Mouse (Mus musculus) hindbrain, embryonic 11.5 days (tissue): ENCODE results near the gene Prrc2b. TPM values are rescaled to one million over a fixed set of nuclear protein-coding genes. Genes with fewer than 3 reads are reported as not detected.
A peak's percentile ranks its signal among the peaks of the same experiment; 100 is the strongest.

Source experiments
- ATAC-seq: fragments of 200-750 bp; cut with Nextera tagmentation; 2 replicates; pipeline ENCODE4 v1.8.0; 2017; ENCODE audit warnings: mild to moderate bottlenecking, moderate TSS enrichment, moderate library complexity; ENCODE audit not compliant: low FRiP score
- DNase-seq: peaks from one replicate; pipeline ENCODE4 v3.0.0-alpha.2; 2015; ENCODE audit warnings: low spot score
- H3K27ac ChIP-seq: fragments of 300-500 bp; sonication (generic); 2 replicates; pipeline ENCODE4 v1.5.1; 2014; ENCODE audit warnings: mild to moderate bottlenecking, low read depth, low read length
- H3K27me3 ChIP-seq: fragments of 300-500 bp; sonication (generic); 2 replicates; pipeline ENCODE4 v1.6.1; 2014; ENCODE audit warnings: mild to moderate bottlenecking, low read length, moderate library complexity, mixed read lengths; ENCODE audit not compliant: control insufficient read depth, insufficient read depth
- H3K36me3 ChIP-seq: fragments of 300-500 bp; sonication (generic); 2 replicates; pipeline ENCODE4 v1.6.1; 2014; ENCODE audit warnings: mild to moderate bottlenecking, low read length, moderate library complexity, mixed read lengths; ENCODE audit not compliant: control insufficient read depth, insufficient read depth
- H3K4me1 ChIP-seq: fragments of 300-500 bp; sonication (generic); replicated peaks from 2 replicates; pipeline ENCODE4 v1.6.1; 2014; ENCODE audit warnings: low read length, mixed read lengths; ENCODE audit not compliant: control insufficient read depth, insufficient read depth
- H3K4me2 ChIP-seq: fragments of 300-500 bp; sonication (generic); replicated peaks from 2 replicates; pipeline ENCODE4 v1.6.1; 2014; ENCODE audit warnings: mild to moderate bottlenecking, low read depth, low read length
- H3K4me3 ChIP-seq: fragments of 300-500 bp; sonication (generic); 2 replicates; pipeline ENCODE4 v1.5.1; 2014; ENCODE audit warnings: low read depth, low read length
- H3K9ac ChIP-seq: fragments of 300-500 bp; sonication (generic); 2 replicates; pipeline ENCODE4 v1.6.1; 2014; ENCODE audit warnings: low read depth, low read length
- H3K9me3 ChIP-seq: fragments of 300-500 bp; sonication (generic); 2 replicates; pipeline ENCODE4 v1.6.1; 2016; ENCODE audit warnings: low read length; ENCODE audit not compliant: control insufficient read depth
- WGBS: fragments of 180-500 bp; shearing (Covaris S2); extraction: QIAGEN DNeasy Blood & Tissue Kit; methylation state at CpG from one replicate; pipeline ENCODE4 v1.1.7; 2014; 5-methylcytosine and 5-hydroxymethylcytosine counted together
- polyA plus RNA-seq: library from polyadenylated mRNA; unstranded; fragments of >200 nt; fragmentation: Nextera tagmentation; extraction: Ambion mirVana; gene quantifications from 2 replicates; pipeline ENCODE4 v1.2.1, GENCODE M21; 2014

Gene Prrc2b
- polyA plus RNA-seq, 1 experiment from 2014 or later = 69.0 TPM

GRCm38 (mm10) chr2:32115851-32116268, 35.0 kb upstream of the Prrc2b start:
- WGBS = 89% methylated on average over 4 of the region's 4 CpGs
- H3K4me2 ChIP-seq = no peak overlapping the region
- no peak overlapping the region for H3K27ac ChIP-seq
- H3K9me3 ChIP-seq = no peaks in the 10 kb centered on the region
- H3K9ac ChIP-seq = no peak overlapping the region
- no peaks in the 10 kb centered on the region for H3K36me3 ChIP-seq
- H3K27me3 ChIP-seq = no peaks in the 10 kb centered on the region
- DNase-seq = no peak
- no peaks in the 10 kb centered on the region for H3K4me1 ChIP-seq
- H3K4me3 ChIP-seq = no peak overlapping the region
- ATAC-seq = no peak

DNA sequence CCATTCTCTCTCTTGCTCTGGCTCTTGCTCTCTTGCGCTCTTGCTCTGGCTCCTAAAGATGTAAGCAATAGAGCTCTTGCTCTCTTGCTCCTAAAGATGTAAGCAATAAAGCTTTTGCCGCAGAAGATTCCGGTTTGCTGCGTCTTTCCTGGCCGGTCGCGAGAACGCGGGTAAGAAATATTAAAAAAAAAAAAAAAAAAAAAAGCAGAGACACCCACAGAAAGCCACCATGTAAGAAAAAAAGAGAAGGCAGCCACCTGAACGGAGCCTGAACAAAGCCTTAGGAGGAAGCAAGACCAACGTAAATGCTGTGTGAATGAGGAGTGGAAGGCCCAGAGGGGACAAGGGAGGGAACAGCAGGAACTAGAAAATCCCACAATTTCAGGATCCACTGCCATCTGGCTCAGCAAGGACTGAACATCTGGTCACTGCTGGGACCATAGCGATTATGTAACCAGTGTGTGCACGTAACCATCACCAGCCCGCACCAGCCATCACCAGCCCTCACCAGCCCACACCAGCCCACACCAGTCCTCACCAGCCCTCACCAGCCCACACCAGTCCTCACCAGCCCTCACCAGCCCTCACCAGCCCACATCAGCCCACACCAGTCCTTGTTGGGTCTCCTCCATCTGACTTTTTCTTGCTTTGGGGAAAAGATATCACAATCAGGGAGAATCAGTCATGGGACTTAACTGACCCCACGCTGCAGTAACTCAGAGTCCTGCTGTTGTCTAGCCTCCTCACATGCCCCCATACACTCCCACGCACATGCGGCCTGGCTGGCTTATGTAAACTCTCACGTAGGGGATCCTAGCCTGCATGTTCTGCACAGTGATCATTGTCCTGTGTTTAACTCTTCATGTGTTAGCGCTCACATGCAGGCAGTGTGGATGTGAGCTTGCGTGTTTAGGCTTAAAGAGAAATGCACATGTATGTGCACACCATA, 30.8 kb upstream of the Prrc2b start:
- DNase-seq (no peak), ATAC-seq (no peak)

GRCm38 (mm10) chr2:32121150-32121549, 29.7 kb upstream of the Prrc2b start:
- Histone ChIP-seq H3K27me3 (no peaks in the 10 kb centered on the region), H3K27ac (no peak overlapping the region), H3K4me2 (no peak overlapping the region), H3K4me1 (no peaks in the 10 kb centered on the region), H3K36me3 (no peaks in the 10 kb centered on the region), H3K4me3 (no peak overlapping the region), H3K9me3 (no peaks in the 10 kb centered on the region), H3K9ac (no peak overlapping the region)
- ATAC-seq (no peak), DNase-seq (no peak)
- WGBS = 60% methylated on average over 5 of the region's 5 CpGs

More for the DNA sequence above, 30.8 kb upstream of the Prrc2b start:
- Histone ChIP-seq H3K4me1 (no peaks in the 10 kb centered on the region), H3K4me2 (no peak overlapping the region), H3K27me3 (no peaks in the 10 kb centered on the region), H3K9ac (no peak overlapping the region), H3K36me3 (no peaks in the 10 kb centered on the region), H3K4me3 (no peak overlapping the region), H3K27ac (no peak overlapping the region), H3K9me3 (no peaks in the 10 kb centered on the region)
- WGBS = 92% methylated on average over 20 of the region's 20 CpGs

DNA sequence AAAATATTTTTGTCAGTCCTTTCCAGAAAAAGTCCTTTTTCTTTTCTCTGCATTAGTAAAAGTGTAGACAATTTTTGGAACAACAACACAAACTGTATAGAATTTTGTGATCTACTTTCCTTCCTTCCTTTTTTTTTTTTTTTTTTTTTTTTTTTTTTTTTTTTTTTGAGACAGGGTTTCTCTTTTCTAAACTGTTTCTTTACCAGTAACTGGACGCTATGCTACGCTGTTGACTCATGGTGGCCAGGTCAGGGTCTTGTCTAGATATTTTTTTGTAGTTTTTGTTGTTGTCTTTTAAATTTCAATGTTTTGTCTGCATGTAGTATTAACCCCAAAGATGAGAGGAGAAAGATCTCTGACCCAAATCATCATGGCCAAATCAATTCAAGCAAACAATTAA, 29.1 kb upstream of the Prrc2b start:
- WGBS = 80% methylated on average over 2 of the region's 2 CpGs
- ATAC-seq = no peak
- DNase-seq = no peak
- H3K27me3 ChIP-seq = no peaks in the 10 kb centered on the region
- H3K36me3 ChIP-seq = no peaks in the 10 kb centered on the region
- no peaks in the 10 kb centered on the region for H3K4me1 ChIP-seq
- H3K9ac ChIP-seq = no peak overlapping the region
- H3K27ac ChIP-seq = no peak overlapping the region
- no peak overlapping the region for H3K4me2 ChIP-seq
- H3K4me3 ChIP-seq = no peak overlapping the region
- H3K9me3 ChIP-seq = no peaks in the 10 kb centered on the region

DNA sequence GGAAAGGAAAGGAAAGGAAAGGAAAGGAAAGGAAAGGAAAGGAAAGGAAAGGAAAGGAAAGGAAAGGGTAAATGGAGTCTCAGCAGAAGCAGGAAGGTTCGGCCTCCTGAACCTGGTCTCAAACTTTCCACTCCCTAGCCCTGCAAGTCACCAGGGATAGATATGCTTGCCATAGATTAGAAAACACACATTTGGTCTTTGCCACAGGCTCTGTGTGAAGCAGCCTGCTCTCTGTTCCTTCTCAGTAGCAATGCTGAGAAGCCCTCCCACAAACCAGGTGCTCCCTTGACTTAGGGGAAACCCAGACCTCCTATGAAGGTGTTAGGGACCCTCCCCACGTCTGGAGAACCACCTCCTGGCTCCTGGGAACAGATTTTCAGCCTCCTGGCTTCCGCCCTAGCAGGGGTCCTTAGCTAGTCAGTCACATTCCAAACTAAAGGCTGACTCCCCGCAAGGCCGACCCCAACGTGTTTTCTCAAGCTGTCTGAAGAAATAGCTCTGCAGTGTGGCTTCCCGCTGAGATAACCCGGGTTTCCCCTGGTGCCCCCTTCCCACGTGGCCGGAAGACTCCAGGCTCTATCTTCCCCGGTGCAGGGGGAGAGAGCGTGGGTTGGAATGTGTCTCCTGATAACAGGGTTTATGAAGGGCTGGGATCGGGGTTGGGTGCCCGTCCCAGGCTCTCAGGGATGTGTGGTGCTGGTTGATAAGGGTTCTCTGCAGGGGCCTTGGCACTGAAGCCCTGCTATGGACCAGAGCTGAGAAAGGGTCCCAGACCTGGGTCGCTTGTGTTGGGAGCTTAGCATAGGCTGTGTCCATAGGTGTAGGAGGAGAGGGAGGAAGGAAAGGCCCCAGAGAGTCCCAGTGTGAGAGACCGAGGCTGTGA, 23.0 kb upstream of the Prrc2b start:
- Histone ChIP-seq H3K27me3 (no peaks in the 10 kb centered on the region), H3K36me3 (no peaks in the 10 kb centered on the region)

GRCm38 (mm10) chr2:32128536-32128841, 22.4 kb upstream of the Prrc2b start:
- H3K4me2 ChIP-seq = no peak overlapping the region
- H3K36me3 ChIP-seq = no peaks in the 10 kb centered on the region
- 88% methylated on average over 5 of the region's 5 CpGs for WGBS
- H3K27ac ChIP-seq = no peak overlapping the region
- no peak overlapping the region for H3K4me3 ChIP-seq
- DNase-seq = no peak
- ATAC-seq = no peak
- H3K9me3 ChIP-seq = no peaks in the 10 kb centered on the region
- no peaks in the 10 kb centered on the region for H3K4me1 ChIP-seq
- no peaks in the 10 kb centered on the region for H3K27me3 ChIP-seq
- H3K9ac ChIP-seq = no peak overlapping the region

More for the DNA sequence above, 23.0 kb upstream of the Prrc2b start:
- ATAC-seq (no peak), DNase-seq (no peak)
- WGBS = 29% methylated on average over 16 of the region's 16 CpGs
- no peak overlapping the region for H3K27ac ChIP-seq
- no peak overlapping the region for H3K9ac ChIP-seq
- no peaks in the 10 kb centered on the region for H3K4me1 ChIP-seq
- no peaks in the 10 kb centered on the region for H3K9me3 ChIP-seq
- H3K4me2 ChIP-seq = no peak overlapping the region
- H3K4me3 ChIP-seq = no peak overlapping the region

DNA sequence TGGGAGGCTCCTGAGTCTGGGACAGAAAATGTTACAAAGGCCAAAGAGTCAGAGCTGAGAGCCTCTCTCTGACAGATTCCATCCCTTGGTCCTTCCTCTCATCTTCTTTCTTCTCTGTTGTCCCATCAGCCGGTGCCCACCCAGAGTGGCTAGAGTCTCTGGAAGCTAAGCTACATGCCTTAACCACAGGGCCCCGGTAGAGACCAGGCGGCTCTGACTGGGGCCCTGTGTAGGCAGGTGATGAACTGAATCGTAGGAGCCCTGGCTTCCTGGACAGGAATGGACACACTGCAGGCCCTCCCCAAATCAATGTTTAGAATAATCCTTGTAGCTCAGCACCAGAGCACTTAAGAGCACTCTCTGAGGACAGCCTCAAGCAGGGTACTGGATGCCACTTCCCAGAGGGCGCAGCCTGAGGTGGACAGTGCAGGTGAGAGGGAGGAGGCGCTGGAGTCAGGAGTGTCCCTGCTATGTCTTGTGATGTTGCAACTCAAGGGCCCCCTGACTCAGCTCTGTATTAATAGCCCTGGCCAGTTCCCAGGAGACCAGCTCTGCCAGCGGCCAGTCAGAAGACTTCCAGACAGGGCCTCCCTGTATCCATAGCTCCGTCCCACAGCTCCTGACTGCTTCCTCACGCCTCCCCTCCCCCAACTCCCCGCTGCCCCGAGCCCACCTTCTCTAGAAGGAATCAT, 21.4 kb upstream of the Prrc2b start:
- ATAC-seq (no peak), DNase-seq (no peak)
- 64% methylated on average over 11 of the region's 11 CpGs for WGBS
- H3K9me3 ChIP-seq = no peaks in the 10 kb centered on the region
- no peak overlapping the region for H3K4me2 ChIP-seq
- H3K4me3 ChIP-seq = no peak overlapping the region
- no peaks in the 10 kb centered on the region for H3K27me3 ChIP-seq
- no peak overlapping the region for H3K27ac ChIP-seq
- no peak overlapping the region for H3K9ac ChIP-seq
- no peaks in the 10 kb centered on the region for H3K36me3 ChIP-seq
- H3K4me1 ChIP-seq = no peaks in the 10 kb centered on the region

GRCm38 (mm10) chr2:32130435-32130834, 20.4 kb upstream of the Prrc2b start:
- DNase-seq (peak; percentile 70), ATAC-seq (no peak)
- no peaks in the 10 kb centered on the region for H3K27me3 ChIP-seq
- no peaks in the 10 kb centered on the region for H3K9me3 ChIP-seq
- H3K4me3 ChIP-seq = no peak overlapping the region
- H3K4me2 ChIP-seq = no peak overlapping the region
- H3K9ac ChIP-seq = no peak overlapping the region
- no peak overlapping the region for H3K27ac ChIP-seq
- no peaks in the 10 kb centered on the region for H3K36me3 ChIP-seq
- WGBS = 36% methylated on average over 6 of the region's 6 CpGs
- no peaks in the 10 kb centered on the region for H3K4me1 ChIP-seq
